ENCODE assay signal across 15 mouse cellular contexts in genomic region chr5:52126263-52126662, GRCm38 (mm10).
"Had no signal": no experiment of that assay in that cellular context is flagged by ENCODE, and none has a peak within 500 bp of the region (broad histone marks: within the 10 kb centered on the region; RNA-seq: fewer than 3 reads in every experiment).

No protein-coding gene starts in this region.

- H3K27ac ChIP-seq: midbrain, embryonic 13.5 days; midbrain, embryonic 15.5 days; neural tube, embryonic 12.5 days; stomach, embryonic 15.5 days; stomach, postnatal 0 days had no signal

- H3K4me2 ChIP-seq: lung, embryonic 14.5 days; midbrain, embryonic 11.5 days; midbrain, embryonic 13.5 days; midbrain, embryonic 15.5 days; neural tube, embryonic 12.5 days; stomach, embryonic 15.5 days had no signal

- DNase-seq: lung, adult 18-20 months; lung, embryonic 14.5 days; lung, postnatal 10 days; lung, postnatal 4 days; right cerebral cortex, postnatal 14 days; thymus, adult 2 months; thymus, postnatal 25 days; thymus, postnatal 4 days had no signal

- H3K9ac ChIP-seq: lung, embryonic 14.5 days; midbrain, embryonic 13.5 days; midbrain, embryonic 15.5 days; neural tube, embryonic 12.5 days; stomach, embryonic 15.5 days had no signal

- H3K4me1 ChIP-seq: midbrain, embryonic 13.5 days; midbrain, embryonic 15.5 days; neural tube, embryonic 12.5 days; stomach, embryonic 15.5 days had no signal

- H3K9me3 ChIP-seq: megakaryocyte, embryonic 14.5 days; midbrain, embryonic 13.5 days; midbrain, embryonic 15.5 days; neural tube, embryonic 12.5 days; stomach, embryonic 15.5 days had no signal

- H3K27me3 ChIP-seq: midbrain, embryonic 13.5 days; midbrain, embryonic 15.5 days; neural tube, embryonic 12.5 days; stomach, embryonic 15.5 days had no signal

- H3K4me3 ChIP-seq: megakaryocyte, embryonic 14.5 days; midbrain, embryonic 13.5 days; midbrain, embryonic 15.5 days; neural tube, embryonic 12.5 days; stomach, embryonic 15.5 days had no signal

- H3K36me3 ChIP-seq: midbrain, embryonic 13.5 days; midbrain, embryonic 15.5 days; neural tube, embryonic 12.5 days; stomach, embryonic 15.5 days had no signal
